Mouse (Mus musculus) layer of hippocampus, adult 8-10 months (tissue): Measurements from ENCODE around the gene Olfr1378. TPM values are rescaled to one million over a fixed set of nuclear protein-coding genes. Genes with fewer than 3 reads are reported as not detected.

ENCODE experiments used
- total RNA-seq, 4 experiments: library from RNA; stranded (reverse); gene quantifications; 2 replicates each; pipeline ENCODE4 v1.2.4; 2022

The Olfr1378 gene
- total RNA-seq, 4 experiments from 2014 or later = not detected

Other genes with a start within 250 kb of the Olfr1378 start
- gene Zfp354c, start 138.8 kb upstream of the Olfr1378 start, total RNA-seq = 10 to 100 TPM; 43.0 to 51.2 (median 48.0) TPM
- 1 to 10 TPM; 3.0 to 4.7 (median 3.9) TPM for gene Zfp879, start 125.0 kb upstream of the Olfr1378 start, total RNA-seq
- gene Grm6, start 115.8 kb upstream of the Olfr1378 start, total RNA-seq = not detected
- gene Zfp454, start 78.9 kb upstream of the Olfr1378 start, total RNA-seq = 1 to 10 TPM; 5.4 to 7.4 (median 6.7) TPM
- 10 to 100 TPM; 18.2 to 27.4 (median 20.4) TPM for gene Zfp2, start 50.4 kb upstream of the Olfr1378 start, total RNA-seq
- gene Zfp354b, start 34.9 kb upstream of the Olfr1378 start, total RNA-seq = 1 to 10 TPM; 5.9 to 7.8 (median 6.6) TPM
- gene 4933414I15Rik, start 22.8 kb upstream of the Olfr1378 start, total RNA-seq = not detected
- not detected for gene Prop1, start 12.8 kb upstream of the Olfr1378 start, total RNA-seq
- not detected for gene Olfr1377, start 15.4 kb downstream of the Olfr1378 start, total RNA-seq
- gene Olfr51, start 37.1 kb downstream of the Olfr1378 start, total RNA-seq = not detected
- gene Olfr54, start 47.7 kb downstream of the Olfr1378 start, total RNA-seq = not detected
- gene Olfr1375, start 81.6 kb downstream of the Olfr1378 start, total RNA-seq = not detected
- gene Zfp354a, start 92.7 kb downstream of the Olfr1378 start, total RNA-seq = 10 to 100 TPM in 2 of 4 experiments, 1 to 10 TPM in 2; 9.0 to 10.6 (median 10.0) TPM